Mouse (Mus musculus) frontal cortex, adult (tissue): ENCODE data around the gene Sacm1l.

Source experiments
- ATAC-seq: cut with Nextera tagmentation; 2 replicates; pipeline ENCODE4 v1.9.2; 2017; ENCODE audit warnings: mild to moderate bottlenecking, moderate library complexity, mixed read lengths; ENCODE audit not compliant: low TSS enrichment

The Sacm1l gene

DNA sequence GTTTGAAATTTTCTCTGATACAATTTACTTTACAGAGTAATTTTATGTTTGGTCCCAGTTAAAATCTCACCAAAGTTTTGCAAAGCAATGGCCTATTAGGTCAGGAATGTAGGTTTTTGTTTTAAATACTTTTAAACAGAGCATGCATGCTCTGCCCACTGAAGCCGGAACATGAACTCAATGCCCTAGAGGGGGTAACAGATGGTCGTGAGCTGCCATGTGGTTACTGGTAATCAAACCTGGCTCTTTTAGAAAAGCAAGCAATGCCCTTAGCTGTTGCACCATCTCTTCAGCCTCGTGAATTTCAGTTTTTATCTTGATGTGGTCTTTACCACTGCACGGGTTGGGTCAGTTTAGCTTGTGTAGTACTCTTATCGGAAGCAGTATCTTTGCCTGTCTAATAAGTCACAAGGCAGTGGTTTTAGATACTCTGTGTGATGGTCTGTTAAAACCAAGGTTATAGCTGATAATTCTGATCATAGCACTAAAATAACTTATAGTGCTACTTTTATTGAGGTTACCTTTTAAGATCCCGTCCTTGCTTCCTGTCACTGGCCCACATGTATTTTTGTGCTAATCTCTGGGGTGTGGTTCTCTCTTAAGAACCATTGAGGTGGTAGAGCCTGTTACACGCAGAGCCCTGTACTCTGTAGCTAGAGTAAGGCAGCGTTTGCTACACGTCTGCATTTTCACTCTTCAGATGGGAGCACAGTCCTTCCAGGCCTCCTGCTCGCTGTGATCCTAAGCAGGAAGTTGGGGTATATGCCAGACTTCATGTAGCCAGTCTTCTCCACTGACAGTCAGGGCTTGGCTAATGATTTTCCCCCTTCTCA lies 48.0 kb downstream of the Sacm1l start:
- no peak for ATAC-seq

DNA sequence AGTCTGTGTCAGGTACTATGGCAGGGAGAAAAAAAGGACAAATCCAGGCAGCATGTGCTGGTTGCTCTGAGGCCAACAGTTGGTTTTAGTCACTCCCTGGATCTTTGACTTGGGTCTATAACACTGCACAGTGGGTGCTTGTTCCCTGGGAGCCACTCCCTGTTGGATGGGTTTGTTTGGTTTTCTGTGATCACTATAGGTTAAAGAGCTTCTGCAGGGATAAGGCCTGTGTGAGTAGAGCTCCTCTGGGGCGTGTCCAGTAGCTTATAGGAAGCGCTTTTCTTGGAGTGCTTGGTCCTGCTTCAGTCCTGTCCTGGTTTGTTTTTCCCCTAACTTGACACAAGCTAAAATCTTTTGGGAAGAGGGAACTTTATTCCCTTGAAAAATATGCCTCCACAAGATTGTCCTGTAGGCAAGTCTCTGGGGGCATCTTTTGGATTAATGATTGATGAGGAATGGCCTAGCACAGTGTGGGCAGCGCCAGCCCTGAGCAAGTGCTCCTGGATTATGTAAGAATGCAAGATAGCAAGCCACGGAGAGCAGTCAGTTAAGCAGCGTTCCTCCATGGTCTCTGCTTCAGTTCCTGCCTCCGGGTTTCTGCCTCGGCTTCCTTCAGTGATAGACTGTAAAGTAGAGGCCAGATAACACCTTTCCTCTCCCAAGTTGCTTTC lies 59.8 kb downstream of the Sacm1l start:
- ATAC-seq: no peak

- ATAC-seq: no peak
Observed at GRCm38 (mm10) chr9:123595194-123595593, 65.6 kb downstream of the Sacm1l start.

GRCm38 (mm10) chr9:123596910-123597309 lies 67.4 kb downstream of the Sacm1l start:
- ATAC-seq: no peak

DNA sequence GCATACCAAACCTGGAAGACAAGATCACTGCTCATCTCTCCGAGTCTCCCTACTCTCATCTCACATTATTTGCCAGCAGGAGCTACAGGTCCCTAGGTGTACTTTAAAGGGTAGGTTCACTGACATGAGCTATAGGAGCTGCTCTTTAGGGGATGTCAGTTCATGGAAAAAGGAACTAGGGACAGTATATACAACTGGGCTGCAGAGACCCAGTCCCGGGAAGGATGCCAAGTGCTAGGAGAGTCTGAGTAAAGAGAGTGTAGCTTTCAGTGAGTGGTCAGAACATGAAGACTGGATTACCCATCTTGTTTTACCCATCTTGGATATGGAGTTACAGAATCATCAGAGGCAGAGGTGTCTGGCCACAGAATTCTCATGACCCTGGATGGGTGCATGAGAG lies 67.8 kb downstream of the Sacm1l start:
- no peak for ATAC-seq

GRCm38 (mm10) chr9:123601529-123601928 lies 72.0 kb downstream of the Sacm1l start:
- no peak for ATAC-seq

- ATAC-seq: no peak
Observed at GRCm38 (mm10) chr9:123620311-123621098, 90.9 kb downstream of the Sacm1l start.

DNA sequence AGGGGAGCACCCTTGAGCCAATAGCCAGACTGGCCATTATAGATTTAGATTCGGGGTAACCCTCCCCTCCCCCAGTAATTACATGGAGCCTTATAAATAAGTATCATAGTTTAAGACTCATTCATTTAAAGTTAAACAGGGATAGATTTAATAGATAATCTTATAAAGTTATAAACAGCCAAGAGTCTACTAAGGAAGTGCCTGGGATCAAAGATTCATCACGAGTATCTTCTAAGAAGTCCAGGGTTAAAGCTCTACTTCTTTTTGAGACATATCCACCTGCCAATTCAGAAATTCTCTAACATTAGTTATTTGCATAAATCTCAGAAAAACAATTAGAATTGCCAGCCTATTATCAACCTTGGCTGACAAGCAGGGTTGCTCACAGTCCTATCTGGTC lies 95.2 kb downstream of the Sacm1l start:
- no peak for ATAC-seq

GRCm38 (mm10) chr9:123625821-123626220 lies 96.3 kb downstream of the Sacm1l start:
- no peak for ATAC-seq

- ATAC-seq: no peak
Observed at GRCm38 (mm10) chr9:123631666-123632065, 102.1 kb downstream of the Sacm1l start.

DNA sequence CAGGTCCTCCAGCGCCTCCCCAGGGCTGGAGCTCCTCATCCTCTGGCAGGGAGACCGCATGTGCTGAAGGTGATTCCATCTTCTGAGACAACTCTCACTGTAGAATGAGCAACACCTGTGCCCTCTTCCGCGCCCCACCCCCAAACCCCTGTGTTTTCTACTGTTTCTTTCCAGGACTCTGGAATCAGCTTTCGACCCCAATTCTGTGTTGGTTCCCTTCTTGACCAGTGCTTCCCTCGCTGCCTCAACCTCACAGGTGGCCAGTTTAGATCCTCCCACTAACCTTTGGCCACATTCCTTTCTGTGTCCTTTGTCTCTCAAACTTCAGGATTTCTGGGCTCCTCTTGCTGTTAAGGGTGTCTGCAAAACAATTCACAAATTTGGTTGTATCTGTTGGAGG lies 102.7 kb downstream of the Sacm1l start, which contains the start of gene Slc6a20b:
TSS of gene Slc6a20b (minus strand) at position 285 of the 400 bp plus-strand sequence.
- ATAC-seq: no peak

GRCm38 (mm10) chr9:123632993-123633392 lies 103.4 kb downstream of the Sacm1l start:
- no peak for ATAC-seq

DNA sequence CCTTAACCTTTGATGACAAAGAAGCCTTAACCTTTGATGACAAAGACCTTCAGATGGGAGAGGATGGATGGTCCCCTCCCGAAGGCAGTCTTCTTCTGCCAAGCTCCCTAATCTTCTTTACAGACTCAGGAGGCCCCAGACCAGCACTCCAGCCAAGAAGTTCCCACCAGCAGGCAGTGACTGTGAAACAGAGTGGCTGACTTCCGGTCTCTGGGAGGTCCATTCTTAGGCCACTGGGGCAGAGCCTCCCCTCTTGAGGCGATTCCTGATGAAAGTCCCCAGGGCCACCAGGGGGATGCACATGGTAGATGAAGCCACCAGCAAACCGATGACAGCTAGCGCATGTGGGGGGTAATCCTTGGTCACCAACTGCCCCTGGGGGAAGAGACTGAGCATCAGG lies 107.2 kb downstream of the Sacm1l start:
- ATAC-seq: no peak

GRCm38 (mm10) chr9:123638231-123638630 lies 108.7 kb downstream of the Sacm1l start:
- ATAC-seq: no peak

- ATAC-seq: peak; percentile 97
Observed at GRCm38 (mm10) chr9:123638668-123639089, 109.1 kb downstream of the Sacm1l start.

GRCm38 (mm10) chr9:123640106-123640505 lies 110.5 kb downstream of the Sacm1l start:
- ATAC-seq: no peak
